Mouse (Mus musculus) layer of hippocampus, adult 18-20 months (tissue): ENCODE data around the gene Nfam1. TPM values are rescaled to one million over a fixed set of nuclear protein-coding genes. Genes with fewer than 3 reads are reported as not detected.
A peak's percentile ranks its signal among the peaks of the same experiment; 100 is the strongest.

Source experiments
- DNase-seq, 2 experiments: peaks; one replicate each; pipeline ENCODE4 v3.0.0; 2022; ENCODE audit warnings: low spot score in 2 of 2
- total RNA-seq, 2 experiments: library from RNA; stranded (reverse); gene quantifications; 2 replicates each; pipeline ENCODE4 v1.2.3; 2021

Gene Nfam1
- total RNA-seq, 2 experiments from 2014 or later, result 2.2 to 2.3 TPM

DNA sequence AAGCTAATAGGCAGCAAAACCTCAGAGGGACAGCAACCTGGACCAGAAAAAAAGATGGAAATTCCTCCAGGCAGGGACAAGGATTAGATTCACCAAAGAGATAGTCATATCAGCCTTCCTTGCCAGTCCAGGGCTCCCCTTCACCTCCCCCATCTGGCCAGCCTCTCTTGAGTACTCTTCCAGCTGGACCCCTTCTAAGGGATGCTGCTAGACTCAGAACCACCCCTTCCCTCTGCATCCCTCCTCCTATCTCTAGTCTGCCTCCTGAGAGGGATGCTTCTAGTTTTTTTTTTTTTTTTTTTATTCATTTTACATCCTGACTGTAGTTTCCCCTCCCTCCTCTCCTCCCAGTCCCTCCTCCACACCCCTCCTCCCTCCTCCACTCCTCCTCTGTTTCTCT, 36.7 kb downstream of the Nfam1 start:
- DNase-seq, result no peak

- peak in 1 of 2 experiments; percentile 62 for DNase-seq
These were observed 37.9 kb downstream of the Nfam1 start for GRCm38 (mm10) chr15:82995239-82995638.

- DNase-seq, result no peak
These were observed 40.2 kb downstream of the Nfam1 start for GRCm38 (mm10) chr15:82992911-82993310.

DNA sequence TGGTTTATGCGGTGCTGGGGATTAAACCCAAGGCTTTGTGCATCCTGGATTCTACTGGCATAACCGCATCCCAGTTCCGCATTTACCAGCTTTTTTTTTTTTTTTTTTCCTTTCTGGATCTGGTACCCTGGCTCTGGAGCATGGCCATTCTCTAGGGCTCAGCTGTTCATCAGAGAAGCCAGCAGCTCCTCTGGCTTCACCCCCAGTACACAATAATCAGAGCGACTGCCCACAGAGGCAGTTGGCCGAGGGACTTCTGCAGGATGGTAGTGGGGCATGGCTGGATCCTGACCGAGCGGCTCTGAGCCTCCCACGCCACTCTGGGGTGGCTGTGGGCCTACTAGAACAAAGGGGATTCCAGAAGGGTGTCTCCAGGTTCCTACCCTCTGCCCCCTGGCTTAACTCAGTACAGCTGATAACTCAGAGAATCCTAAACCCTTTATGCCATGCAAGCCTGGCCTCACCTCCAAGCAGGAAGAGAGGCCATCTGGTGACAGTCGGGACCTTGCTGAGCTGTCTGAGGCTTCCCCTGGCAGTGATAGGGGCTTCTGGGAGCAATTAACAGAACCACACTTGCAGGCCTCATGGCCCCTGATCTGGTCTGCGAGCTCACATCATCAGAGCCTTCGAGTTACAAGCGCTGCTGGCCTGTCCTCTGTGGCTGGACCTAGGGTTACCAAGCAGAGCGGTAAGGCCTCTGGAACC, 40.9 kb downstream of the Nfam1 start:
- DNase-seq, result peak in 1 of 2 experiments; percentile 23

GRCm38 (mm10) chr15:82989190-82989704, 43.9 kb downstream of the Nfam1 start:
- DNase-seq, result no peak

DNA sequence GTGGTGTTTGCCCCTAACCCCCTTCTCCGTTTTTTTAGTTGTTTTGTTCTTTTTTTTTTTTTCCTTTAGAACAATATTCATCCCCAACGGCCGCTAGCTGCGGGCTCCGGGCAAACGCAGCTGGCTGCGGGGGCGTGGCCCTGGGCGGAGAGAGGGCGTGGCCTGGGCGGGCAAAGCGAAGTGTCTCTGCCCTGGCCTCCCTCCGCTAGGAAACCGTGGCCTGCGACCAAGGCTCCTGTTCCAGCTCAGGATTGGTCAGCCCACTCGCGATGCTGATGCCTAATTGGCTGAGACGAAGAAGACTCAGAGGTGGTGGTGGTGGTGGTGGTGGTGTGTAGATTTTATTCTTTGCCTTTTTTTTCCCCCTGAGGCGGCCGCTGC, 45.4 kb downstream of the Nfam1 start, which contains the start of gene Tcf20:
Gene Tcf20 (minus strand): TSS at position 141 of the 381 bp plus-strand sequence.
- peak; percentile 89 to 94 for DNase-seq

- no peak for DNase-seq
These were observed 45.9 kb downstream of the Nfam1 start for GRCm38 (mm10) chr15:82987014-82987731.

DNA sequence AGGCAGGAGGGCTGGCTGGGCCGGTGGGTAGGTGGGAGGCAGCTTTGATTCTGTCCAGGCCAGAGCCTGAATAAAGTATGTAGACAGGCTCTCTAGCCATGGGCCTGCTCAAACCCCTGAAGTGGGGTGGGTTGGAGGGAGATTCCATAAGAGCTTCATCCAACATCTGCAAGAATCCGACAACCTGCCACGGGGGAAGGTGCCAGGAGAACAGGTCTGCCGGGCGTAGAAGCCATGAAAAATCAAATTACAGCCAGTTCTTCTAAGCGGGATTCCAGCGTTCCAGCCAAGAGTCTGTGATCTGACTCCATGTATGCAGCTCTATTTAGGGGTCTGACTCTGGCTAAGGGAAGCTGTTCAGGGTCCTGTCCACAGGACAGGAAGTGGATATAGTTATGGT, 48.5 kb downstream of the Nfam1 start:
- no peak for DNase-seq

DNA sequence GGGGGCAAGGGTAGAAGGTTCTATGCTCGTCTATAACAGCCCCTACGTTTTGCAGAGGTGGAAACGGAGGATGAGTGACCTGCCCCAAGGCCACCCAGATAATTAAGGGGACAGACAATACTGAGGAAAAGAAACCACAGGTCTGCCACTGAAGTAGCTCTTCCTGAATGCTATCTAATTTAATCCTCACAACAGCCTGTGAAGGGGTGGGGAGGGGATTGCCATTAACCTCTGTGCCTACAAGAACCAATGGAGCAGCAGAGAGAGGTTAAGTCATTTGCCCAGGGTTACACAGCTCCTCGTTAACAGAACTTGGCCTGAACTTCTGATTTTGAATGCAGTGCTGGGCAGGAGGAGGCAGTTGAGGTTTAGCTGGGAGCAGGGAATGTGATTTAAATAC, 49.0 kb downstream of the Nfam1 start:
- no peak for DNase-seq

- DNase-seq, result peak in 1 of 2 experiments; percentile 68
These were observed 49.6 kb downstream of the Nfam1 start for GRCm38 (mm10) chr15:82983416-82984026.

GRCm38 (mm10) chr15:82982724-82983415, 50.2 kb downstream of the Nfam1 start:
- no peak for DNase-seq

DNA sequence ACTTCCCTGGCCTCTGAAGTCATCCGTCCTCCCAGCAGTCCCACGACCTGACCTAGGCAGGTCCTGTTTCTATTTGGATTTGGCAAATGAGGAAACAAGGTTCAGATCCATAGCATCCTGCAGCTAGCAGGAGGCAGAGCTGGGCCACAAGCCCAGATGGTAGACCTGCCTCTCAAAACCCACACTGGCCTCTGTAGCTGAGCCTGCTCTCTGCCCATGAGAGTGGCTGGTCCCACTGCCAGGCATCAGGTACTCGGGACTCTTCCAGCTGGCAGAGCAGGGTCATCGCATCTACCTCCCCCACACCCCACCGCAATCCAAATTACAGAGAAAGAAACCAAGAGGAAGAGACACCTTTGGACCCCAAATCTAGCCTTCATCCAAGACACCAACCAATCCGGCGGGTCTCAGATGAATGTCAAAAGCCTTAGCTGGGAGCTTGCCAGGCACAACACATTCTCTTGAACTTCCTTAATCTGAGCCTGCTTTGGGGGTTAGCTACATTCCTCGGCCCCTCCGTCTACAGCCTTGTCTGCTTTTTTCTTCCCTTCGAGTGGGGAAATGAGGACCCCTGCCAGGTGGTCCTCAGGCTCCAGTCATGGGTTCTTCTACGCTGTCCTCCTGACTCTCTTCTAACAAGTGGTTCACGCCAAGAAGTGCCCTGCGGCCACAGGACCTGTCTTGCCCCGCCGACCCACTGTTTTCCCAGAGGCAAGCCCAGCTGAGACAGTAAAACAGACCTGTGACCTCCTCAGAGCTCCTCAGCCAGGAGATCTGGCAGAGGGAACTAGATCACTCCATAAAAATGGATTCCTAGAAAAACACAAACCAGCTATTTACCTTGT, 51.2 kb downstream of the Nfam1 start:
- DNase-seq, result no peak

- DNase-seq, result no peak
These were observed 53.6 kb downstream of the Nfam1 start for GRCm38 (mm10) chr15:82979531-82979930.

GRCm38 (mm10) chr15:82974471-82974870, 58.6 kb downstream of the Nfam1 start:
- DNase-seq, result no peak

- no peak for DNase-seq
These were observed 63.8 kb downstream of the Nfam1 start for GRCm38 (mm10) chr15:82969206-82969721.

GRCm38 (mm10) chr15:82968449-82968848, 64.7 kb downstream of the Nfam1 start:
- DNase-seq, result peak; percentile 75 to 81

- DNase-seq, result no peak
These were observed 65.2 kb downstream of the Nfam1 start for GRCm38 (mm10) chr15:82967947-82968346.

- no peak for DNase-seq
These were observed 68.8 kb downstream of the Nfam1 start for GRCm38 (mm10) chr15:82964266-82964825.

DNA sequence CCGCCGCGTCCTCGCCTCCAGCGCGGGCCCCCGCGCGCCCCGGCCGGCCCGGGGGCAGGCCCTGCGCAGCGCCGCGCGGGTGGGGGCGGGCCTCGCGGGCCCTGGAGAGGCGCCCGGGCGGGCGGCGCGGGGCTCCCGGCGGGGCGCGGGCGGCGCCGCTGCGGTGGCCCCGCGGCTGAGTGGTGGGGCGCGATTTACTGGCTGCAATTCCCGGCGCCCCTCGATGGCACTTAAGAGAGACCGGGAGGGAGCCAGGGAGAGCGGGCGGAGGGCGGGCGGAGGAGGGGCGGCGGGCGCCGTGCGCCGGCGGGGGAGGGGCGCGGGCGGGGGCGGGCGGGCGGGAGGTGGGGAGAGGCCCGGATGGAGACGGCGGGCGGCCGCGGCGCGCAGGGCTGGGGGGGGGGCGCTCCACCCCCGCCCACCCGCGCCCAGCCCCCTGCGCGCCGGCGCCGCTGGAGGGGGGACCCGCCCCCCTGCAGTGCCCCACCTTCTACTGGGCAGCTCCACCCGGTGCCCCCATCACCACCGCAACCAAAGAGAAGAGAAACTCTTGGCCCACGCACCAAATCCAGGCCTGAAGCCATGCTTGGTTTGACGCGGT, 69.5 kb downstream of the Nfam1 start:
- DNase-seq, result no peak
